Mouse (Mus musculus) hindbrain, embryonic 12.5 days (tissue): ENCODE measurements around the gene Zfp607b. TPM values are rescaled to one million over a fixed set of nuclear protein-coding genes. Genes with fewer than 3 reads are reported as not detected.

Experiments
- ATAC-seq: fragments of 200-750 bp; cut with Nextera tagmentation; 2 replicates; pipeline ENCODE4 v1.8.0; 2017; ENCODE audit warnings: moderate TSS enrichment; ENCODE audit not compliant: low FRiP score
- H3K27ac ChIP-seq: fragments of 300-500 bp; sonication (generic); 2 replicates; pipeline ENCODE4 v1.5.1; 2016; ENCODE audit warnings: mild to moderate bottlenecking
- H3K27me3 ChIP-seq: fragments of 300-500 bp; sonication (generic); 2 replicates; pipeline ENCODE4 v1.6.1; 2016; ENCODE audit warnings: mild to moderate bottlenecking
- H3K36me3 ChIP-seq: fragments of 300-500 bp; sonication (generic); 2 replicates; pipeline ENCODE4 v1.6.1; 2016; ENCODE audit warnings: mild to moderate bottlenecking
- H3K4me1 ChIP-seq: fragments of 300-500 bp; sonication (generic); 2 replicates; pipeline ENCODE4 v1.6.1; 2016
- H3K4me2 ChIP-seq: fragments of 300-500 bp; sonication (generic); replicated peaks from 2 replicates; pipeline ENCODE4 v1.6.1; 2016; ENCODE audit warnings: mild to moderate bottlenecking
- H3K4me3 ChIP-seq: fragments of 300-500 bp; sonication (generic); 2 replicates; pipeline ENCODE4 v1.5.1; 2016; ENCODE audit warnings: mild to moderate bottlenecking
- H3K9ac ChIP-seq: fragments of 300-500 bp; sonication (generic); 2 replicates; pipeline ENCODE4 v1.6.1; 2016; ENCODE audit warnings: mild to moderate bottlenecking, moderate library complexity
- H3K9me3 ChIP-seq: fragments of 300-500 bp; sonication (generic); replicated peaks from 2 replicates; pipeline ENCODE4 v1.6.1; 2016; ENCODE audit warnings: mild to moderate bottlenecking
- WGBS: fragments of 180-500 bp; shearing (Covaris S2); methylation state at CpG from one replicate; pipeline ENCODE4 v1.1.7; 2016; 5-methylcytosine and 5-hydroxymethylcytosine counted together
- polyA plus RNA-seq: library from polyadenylated mRNA; unstranded; fragments of >200 nt; fragmentation: Nextera tagmentation; extraction: Ambion mirVana; gene quantifications from 2 replicates; pipeline ENCODE4 v1.2.1, GENCODE M21; 2016

Zfp607b gene
- polyA plus RNA-seq, 1 experiment from 2014 or later = 8.7 TPM

DNA sequence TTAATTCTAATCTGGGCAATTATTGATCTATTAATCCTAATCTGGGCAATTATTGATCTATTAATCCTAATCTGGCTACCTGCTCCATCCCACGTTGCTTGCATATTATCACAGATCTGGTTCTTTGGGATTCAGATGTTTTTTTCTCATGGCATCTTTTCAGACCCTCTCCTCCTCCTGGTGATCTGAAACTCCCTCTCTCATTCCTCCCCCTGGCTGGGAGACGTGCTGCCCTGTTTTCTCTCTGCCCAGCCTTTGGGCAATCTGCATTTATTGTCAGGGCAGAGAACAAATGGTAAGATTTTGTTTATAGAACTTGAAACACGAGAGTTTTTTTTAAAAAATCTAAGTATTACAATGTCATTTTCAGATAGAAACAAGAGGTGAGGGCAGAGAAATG, 1.3 kb upstream of the Zfp607b start:
- Histone ChIP-seq H3K4me3 (no peak overlapping the region), H3K36me3 (no peaks in the 10 kb centered on the region), H3K4me1 (peaks cover 17% of the 10 kb centered on the region), H3K9ac (no peak overlapping the region; the same call in 1 of the 2 replicates), H3K27ac (no peak overlapping the region), H3K9me3 (no peaks in the 10 kb centered on the region), H3K27me3 (no peaks in the 10 kb centered on the region), H3K4me2 (peak overlapping the region; percentile 72)
- no peak for ATAC-seq
- 65% methylated on average over 3 of the region's 3 CpGs for WGBS

DNA sequence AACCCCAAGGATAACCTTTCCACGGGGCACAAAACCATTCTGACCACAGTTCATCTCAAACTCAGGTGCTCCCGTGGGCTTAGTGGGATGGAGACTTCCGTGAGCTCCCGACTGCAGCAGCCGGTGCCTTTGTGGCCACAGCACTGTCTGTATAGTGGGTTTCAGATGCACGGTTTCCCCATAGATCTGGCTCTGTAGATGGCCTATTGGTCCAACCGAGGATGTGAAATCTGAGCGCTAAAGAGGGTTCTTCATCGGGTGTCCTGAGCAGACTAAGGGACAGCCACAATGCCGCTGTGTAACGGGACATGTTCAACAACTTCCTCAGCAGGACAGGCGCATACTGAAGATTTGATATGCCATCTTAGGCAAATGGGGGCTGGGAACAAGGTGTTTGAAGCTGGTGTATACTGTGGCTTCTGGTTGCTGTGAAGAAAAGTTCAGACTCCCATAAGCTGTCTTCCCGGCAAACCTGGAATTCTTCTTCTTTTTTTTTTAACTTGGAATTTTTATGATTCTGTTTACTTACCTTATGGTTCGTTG, 823 bp upstream of the Zfp607b start:
- 43% methylated on average over 14 of the region's 14 CpGs for WGBS
- no peaks in the 10 kb centered on the region for H3K36me3 ChIP-seq
- H3K27ac ChIP-seq = peak overlapping the region; percentile 82; the same call in 1 of the 2 replicates
- peak overlapping the region; percentile 69 for H3K9ac ChIP-seq
- peaks cover 17% of the 10 kb centered on the region for H3K4me1 ChIP-seq
- H3K4me2 ChIP-seq = peak overlapping the region; percentile 72
- no peak for ATAC-seq
- H3K4me3 ChIP-seq = peak overlapping the region; percentile 38
- no peaks in the 10 kb centered on the region for H3K27me3 ChIP-seq
- H3K9me3 ChIP-seq = no peaks in the 10 kb centered on the region

DNA sequence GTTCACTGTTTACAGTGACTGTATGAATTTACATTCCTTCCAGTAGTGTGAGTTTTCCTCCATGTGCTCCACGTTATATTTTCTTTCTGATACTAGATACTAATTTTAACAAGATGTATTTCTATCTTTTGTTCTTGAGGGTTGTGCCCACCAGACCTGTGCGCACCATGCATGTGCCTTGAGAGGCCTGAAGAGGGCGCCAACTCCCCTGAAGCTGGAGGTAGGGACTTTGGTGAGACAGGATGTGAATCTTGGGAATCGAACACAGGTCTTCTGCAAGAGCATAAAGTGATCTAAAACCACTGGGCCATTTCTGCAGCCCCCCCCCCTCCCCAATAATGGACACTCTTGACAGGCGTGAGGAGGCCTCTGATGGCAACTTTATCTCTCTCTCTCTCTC, 1.9 kb downstream of the Zfp607b start:
- Histone ChIP-seq H3K4me1 (peaks cover 11% of the 10 kb centered on the region), H3K27me3 (no peaks in the 10 kb centered on the region), H3K4me2 (no peak overlapping the region), H3K27ac (no peak overlapping the region), H3K4me3 (no peak overlapping the region), H3K9ac (no peak overlapping the region), H3K36me3 (0 out of 2 replicates have a peak, but pooled peaks cover 4% of the 10 kb centered on the region), H3K9me3 (no peaks in the 10 kb centered on the region)
- 38% methylated on average over 5 of the region's 5 CpGs for WGBS
- no peak for ATAC-seq

DNA sequence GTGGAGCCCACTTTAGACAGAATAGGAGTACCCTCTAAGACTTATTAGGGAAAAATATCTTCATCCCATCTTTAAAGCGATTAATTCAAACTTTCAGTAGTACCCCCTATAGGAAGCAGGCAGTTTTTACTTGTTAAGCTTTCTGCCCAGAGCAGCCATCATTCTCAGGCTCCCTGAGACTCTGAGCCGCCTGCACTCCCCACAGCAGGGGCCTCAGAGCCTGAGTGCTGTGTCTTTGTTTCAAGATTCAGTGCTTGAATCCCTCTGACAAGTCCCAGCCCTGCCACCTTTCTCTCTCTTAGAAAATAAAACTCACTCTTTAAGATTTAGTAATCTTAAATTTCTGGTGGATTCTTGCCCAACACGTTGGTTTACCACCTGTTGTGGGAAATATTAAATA, 7.6 kb downstream of the Zfp607b start:
- no peak overlapping the region for H3K27ac ChIP-seq
- no peak overlapping the region for H3K9ac ChIP-seq
- 30% methylated on average over 3 of the region's 3 CpGs for WGBS
- H3K4me1 ChIP-seq = no peaks in the 10 kb centered on the region
- H3K9me3 ChIP-seq = no peaks in the 10 kb centered on the region
- peaks cover 17% of the 10 kb centered on the region for H3K36me3 ChIP-seq
- no peak for ATAC-seq
- no peak overlapping the region for H3K4me2 ChIP-seq
- H3K27me3 ChIP-seq = no peaks in the 10 kb centered on the region
- no peak overlapping the region for H3K4me3 ChIP-seq

DNA sequence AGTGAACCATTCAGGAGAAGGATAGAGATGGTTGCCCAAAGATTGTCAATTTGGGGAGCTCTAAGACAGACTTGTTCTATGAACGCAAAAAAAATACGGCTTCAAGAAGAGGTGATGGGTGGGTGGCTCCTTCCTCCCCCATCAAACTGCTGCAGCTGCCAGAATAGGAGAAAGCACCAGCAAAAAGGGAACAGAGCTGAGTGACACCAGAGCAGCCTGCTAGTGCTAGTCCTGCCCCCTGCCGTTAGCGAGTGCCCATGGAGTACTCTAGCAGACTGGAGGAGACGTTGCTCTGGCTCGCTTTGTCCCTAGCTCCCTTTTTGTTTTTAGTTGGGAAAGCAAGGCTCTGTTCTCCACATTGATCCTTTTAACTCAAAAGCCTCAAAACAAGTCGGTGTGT, 21.3 kb downstream of the Zfp607b start:
- H3K4me3 ChIP-seq = no peak overlapping the region
- no peak overlapping the region for H3K9ac ChIP-seq
- H3K4me2 ChIP-seq = no peak overlapping the region
- no peaks in the 10 kb centered on the region for H3K4me1 ChIP-seq
- H3K27ac ChIP-seq = no peak overlapping the region
- no peaks in the 10 kb centered on the region for H3K27me3 ChIP-seq
- 81% methylated on average over 7 of the region's 7 CpGs for WGBS
- no peaks in the 10 kb centered on the region for H3K36me3 ChIP-seq
- peaks cover 24% of the 10 kb centered on the region; the same call in 1 of the 2 replicates for H3K9me3 ChIP-seq
- no peak for ATAC-seq

DNA sequence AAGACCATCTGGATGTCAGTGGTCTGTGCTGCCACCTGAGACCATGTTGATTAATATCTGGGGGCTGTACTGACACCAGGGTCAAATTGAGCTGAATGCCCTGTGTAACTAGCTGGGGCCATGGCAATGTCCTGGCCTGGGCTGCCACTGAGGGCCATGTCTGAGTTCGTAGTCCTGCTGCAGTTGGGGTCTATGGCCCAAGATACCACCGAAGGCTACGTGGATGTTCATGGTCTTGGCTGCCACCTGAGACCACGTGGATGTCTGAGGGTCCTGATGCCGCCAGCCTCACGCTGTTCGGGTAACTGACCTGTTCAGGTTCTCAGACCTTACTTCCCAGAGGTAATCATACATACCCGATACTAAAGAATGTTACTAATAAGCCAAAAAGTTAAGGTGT, 32.8 kb downstream of the Zfp607b start:
- H3K27me3 ChIP-seq = no peaks in the 10 kb centered on the region
- no peak for ATAC-seq
- no peaks in the 10 kb centered on the region for H3K9me3 ChIP-seq
- no peak overlapping the region for H3K4me2 ChIP-seq
- WGBS = 91% methylated on average over 8 of the region's 8 CpGs
- no peak overlapping the region for H3K4me3 ChIP-seq
- H3K4me1 ChIP-seq = no peaks in the 10 kb centered on the region
- H3K36me3 ChIP-seq = no peaks in the 10 kb centered on the region
- H3K9ac ChIP-seq = no peak overlapping the region
- H3K27ac ChIP-seq = no peak overlapping the region

DNA sequence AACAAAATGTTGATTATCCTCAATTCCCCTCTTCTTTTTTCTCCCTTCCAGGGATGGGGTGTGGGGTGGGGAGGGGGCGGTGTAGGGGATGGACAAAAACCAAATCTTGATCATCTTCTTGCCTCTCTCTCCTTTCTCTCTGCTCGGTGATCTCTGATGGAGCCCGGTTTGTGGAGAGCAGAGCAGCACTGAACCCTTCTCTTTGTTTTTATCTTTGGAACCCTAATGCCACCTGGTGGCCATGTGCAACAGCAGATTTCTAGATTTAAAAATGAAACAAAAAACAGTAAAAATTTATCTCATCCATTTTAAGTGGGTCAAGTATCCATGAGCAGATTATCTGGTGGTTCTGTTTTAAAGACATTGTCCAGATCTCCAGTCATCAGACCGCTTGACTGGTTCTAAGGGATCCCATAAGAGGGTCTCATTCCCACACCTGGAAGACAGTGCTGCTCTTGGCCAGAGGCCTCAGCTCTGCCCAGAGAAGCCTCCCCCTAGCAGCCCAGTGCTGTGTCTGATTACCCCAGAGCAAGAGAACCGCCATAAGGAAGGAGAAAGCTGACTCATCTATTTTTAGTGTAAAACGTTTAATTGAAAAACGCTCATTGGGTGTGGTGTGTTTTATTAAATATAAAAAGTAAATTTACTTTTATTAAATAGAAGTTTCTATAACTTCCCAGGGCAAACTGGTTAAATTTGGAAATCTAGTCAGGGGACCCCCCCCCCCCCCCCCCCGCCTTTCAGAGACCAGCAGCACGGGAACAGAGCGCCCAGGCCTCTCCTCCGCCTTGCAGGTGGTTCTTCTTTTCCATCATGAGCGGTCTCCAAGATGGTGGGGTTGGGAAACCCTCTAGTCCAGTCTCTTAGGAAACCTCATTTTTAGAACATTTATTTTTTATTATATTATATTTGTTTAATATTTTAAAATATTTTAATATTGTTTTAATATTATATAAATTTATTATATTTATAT, 36.7 kb downstream of the Zfp607b start:
- H3K36me3 ChIP-seq = no peaks in the 10 kb centered on the region
- H3K4me2 ChIP-seq = no peak overlapping the region
- 44% methylated on average over 12 of the region's 12 CpGs for WGBS
- H3K9me3 ChIP-seq = no peaks in the 10 kb centered on the region
- ATAC-seq = peak; percentile 86
- peak overlapping the region; percentile 52; the same call in 1 of the 2 replicates for H3K27ac ChIP-seq
- H3K27me3 ChIP-seq = no peaks in the 10 kb centered on the region
- 0 out of 2 replicates have a peak overlapping the region, but pooled peaks have one; percentile 41 for H3K9ac ChIP-seq
- H3K4me3 ChIP-seq = no peak overlapping the region
- H3K4me1 ChIP-seq = no peaks in the 10 kb centered on the region

DNA sequence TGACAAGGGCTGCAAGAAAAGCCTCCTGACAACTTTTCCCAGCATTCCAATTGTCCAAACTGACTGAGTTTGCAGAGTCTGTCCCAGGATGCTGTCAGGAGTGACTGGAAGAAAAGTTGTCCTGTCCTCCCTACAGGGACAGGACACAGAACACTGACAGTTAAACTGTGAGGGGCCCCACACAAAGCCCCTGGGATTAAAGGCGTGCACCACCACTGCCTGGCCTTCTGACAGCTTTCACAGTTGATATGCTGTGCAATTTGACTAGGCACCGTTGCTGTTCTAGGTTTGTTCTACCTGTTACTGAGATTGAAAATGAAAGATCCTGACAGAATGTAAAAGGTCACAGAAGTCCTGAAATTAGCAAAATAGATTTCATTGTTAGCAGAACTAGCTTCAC, 38.3 kb downstream of the Zfp607b start:
- no peaks in the 10 kb centered on the region for H3K36me3 ChIP-seq
- H3K9me3 ChIP-seq = no peaks in the 10 kb centered on the region
- H3K9ac ChIP-seq = no peak overlapping the region
- no peak overlapping the region for H3K27ac ChIP-seq
- no peak overlapping the region for H3K4me3 ChIP-seq
- ATAC-seq = no peak
- peaks cover under 1% of the 10 kb centered on the region; the same call in 1 of the 2 replicates for H3K4me1 ChIP-seq
- no peaks in the 10 kb centered on the region for H3K27me3 ChIP-seq
- H3K4me2 ChIP-seq = no peak overlapping the region
- 62% methylated on average over 2 of the region's 2 CpGs for WGBS

DNA sequence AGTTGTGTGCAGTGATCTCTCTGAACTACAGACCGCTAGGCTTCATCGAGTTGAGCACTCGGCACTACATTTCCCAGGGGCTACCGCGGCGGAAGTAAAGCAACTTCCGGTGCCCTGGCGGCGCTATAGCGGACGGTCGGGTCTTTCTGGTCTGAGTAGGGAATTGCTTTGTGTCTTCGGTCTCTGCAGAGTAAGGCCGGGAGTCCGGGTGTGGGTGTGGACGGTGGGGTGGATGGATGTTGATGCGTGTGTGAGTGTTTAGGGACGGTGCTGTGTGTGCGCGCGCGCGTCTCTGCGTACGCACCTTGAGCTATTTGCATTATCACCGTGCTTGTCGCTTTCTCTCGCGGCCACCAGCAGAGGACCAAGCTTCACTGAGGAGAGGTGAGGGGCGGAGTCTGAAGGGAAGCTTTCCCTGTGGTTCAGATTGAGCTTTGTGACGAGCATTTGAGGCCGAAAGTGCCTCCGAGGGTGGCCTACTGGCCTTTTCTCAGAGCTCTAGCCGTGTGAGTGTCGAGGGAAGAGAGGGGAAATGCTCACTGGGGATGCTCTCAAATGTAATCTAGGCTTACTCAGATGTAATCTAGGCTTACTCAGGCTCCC, 42.2 kb downstream of the Zfp607b start, which contains the start of gene Zfp60:
Gene Zfp60 (plus strand): TSS at position 109 of the 603 bp plus-strand sequence.
- Histone ChIP-seq H3K27ac (peak within 1 kb of the TSS; percentile 97), H3K27me3 (no peaks in the 10 kb centered on the region), H3K36me3 (no peaks in the 10 kb centered on the region), H3K4me1 (peaks cover 34% of the 10 kb centered on the region), H3K9ac (peak within 1 kb of the TSS; percentile 88), H3K4me3 (peak within 1 kb of the TSS; percentile 60), H3K9me3 (no peaks in the 10 kb centered on the region), H3K4me2 (peak within 1 kb of the TSS; percentile 71)
- under 1% methylated on average over 35 of the region's 35 CpGs for WGBS
- ATAC-seq = peak; percentile 93

DNA sequence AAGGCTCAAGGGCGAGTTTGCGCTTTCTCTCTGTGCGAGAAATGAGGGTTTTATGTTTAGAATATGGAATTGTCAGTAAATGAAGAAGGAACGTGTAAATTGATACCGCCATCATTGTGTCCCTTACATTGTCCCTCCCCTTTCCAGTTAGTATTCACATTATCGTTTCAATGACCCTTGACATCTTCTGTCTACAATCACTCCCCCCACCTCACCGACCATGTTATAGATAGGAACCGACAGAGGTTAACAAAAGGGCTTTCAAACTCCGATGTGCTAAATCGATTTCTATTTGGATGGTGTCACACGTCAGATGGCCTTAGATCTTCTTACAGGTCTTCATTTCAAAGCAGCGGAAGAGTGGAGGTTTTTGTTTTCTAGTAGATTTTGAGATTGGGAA, 42.8 kb downstream of the Zfp607b start:
- no peaks in the 10 kb centered on the region for H3K27me3 ChIP-seq
- no peaks in the 10 kb centered on the region for H3K36me3 ChIP-seq
- H3K4me1 ChIP-seq = peaks cover 34% of the 10 kb centered on the region
- WGBS = 3% methylated on average over 12 of the region's 12 CpGs
- no peaks in the 10 kb centered on the region for H3K9me3 ChIP-seq
- peak overlapping the region; percentile 88 for H3K9ac ChIP-seq
- peak; percentile 33; the same call in 1 of the 2 replicates for ATAC-seq
- peak overlapping the region; percentile 71 for H3K4me2 ChIP-seq
- peak overlapping the region; percentile 97 for H3K27ac ChIP-seq
- H3K4me3 ChIP-seq = peak overlapping the region; percentile 60

DNA sequence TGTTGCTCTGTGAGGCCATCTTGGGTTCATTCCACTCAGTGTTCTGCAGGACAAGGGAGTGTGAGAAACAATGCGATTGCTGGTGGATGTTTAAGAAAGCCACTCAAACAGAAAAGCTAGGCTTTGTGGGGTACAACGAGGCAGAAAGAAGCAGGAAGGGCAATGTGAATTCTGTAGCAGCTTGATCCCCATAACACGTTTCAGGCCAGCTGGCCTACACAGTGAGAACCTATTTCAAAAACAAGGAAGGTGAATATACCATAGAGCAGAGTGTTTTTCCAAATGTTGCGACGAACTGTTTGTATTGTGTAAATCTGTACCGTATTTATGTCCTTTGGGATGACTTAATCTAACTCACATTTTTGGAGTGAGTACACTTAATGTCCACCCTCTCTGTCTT, 43.4 kb downstream of the Zfp607b start:
- Histone ChIP-seq H3K27ac (peak overlapping the region; percentile 97), H3K4me3 (peak overlapping the region; percentile 60), H3K27me3 (no peaks in the 10 kb centered on the region), H3K4me1 (peaks cover 34% of the 10 kb centered on the region), H3K4me2 (peak overlapping the region; percentile 71), H3K9ac (peak overlapping the region; percentile 88), H3K36me3 (0 out of 2 replicates have a peak, but pooled peaks cover under 1% of the 10 kb centered on the region), H3K9me3 (no peaks in the 10 kb centered on the region)
- 56% methylated on average over 6 of the region's 6 CpGs for WGBS
- no peak for ATAC-seq

DNA sequence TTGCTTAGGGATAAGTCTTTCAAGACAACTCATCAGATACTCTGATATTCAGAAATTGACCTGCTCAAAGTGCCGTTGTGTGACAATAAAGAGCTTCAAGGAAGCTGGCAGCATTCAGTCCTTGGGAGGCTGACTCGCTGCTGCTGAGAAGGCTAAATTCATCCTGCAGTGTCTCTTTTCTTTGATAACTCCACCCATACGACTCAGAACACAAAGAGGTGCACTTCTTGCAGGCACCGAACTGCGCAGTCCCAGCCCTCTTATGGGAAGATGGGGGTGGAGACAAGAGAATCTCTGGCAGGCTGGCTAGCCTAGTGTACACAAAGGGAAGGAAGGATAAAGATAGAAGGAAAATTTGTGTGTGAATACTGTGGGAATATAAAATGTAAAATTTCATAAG, 46.3 kb downstream of the Zfp607b start:
- ATAC-seq = no peak
- H3K36me3 ChIP-seq = peaks cover 26% of the 10 kb centered on the region
- no peak overlapping the region for H3K4me3 ChIP-seq
- H3K27me3 ChIP-seq = no peaks in the 10 kb centered on the region
- 36% methylated on average over 5 of the region's 5 CpGs for whole genome bisulfite sequencing
- peak overlapping the region; percentile 71 for H3K4me2 ChIP-seq
- peaks cover 34% of the 10 kb centered on the region for H3K4me1 ChIP-seq
- H3K9ac ChIP-seq = no peak overlapping the region
- H3K9me3 ChIP-seq = no peaks in the 10 kb centered on the region
- peak overlapping the region; percentile 52 for H3K27ac ChIP-seq
